14 mouse cellular contexts compared by ENCODE assay signal in genomic region chr1:40376745-40377144, GRCm38 (mm10). TPM values are rescaled to one million over a fixed set of nuclear protein-coding genes. Genes with fewer than 3 reads are reported as not detected.
DNase-seq lines count a peak whose midpoint lies in the region; ATAC-seq and TF ChIP-seq lines count a peak whose summit lies in the region.
"Had no signal": no experiment of that assay in that cellular context is flagged by ENCODE, and none has a peak within 500 bp of the region (broad histone marks: within the 10 kb centered on the region; RNA-seq: fewer than 3 reads in every experiment).

No protein-coding gene starts in this region.

- 0 out of 2 replicates have a peak, but pooled peaks have one; percentile 5 for ATAC-seq in hindbrain, postnatal 0 days
- no peak for ATAC-seq in hindbrain, embryonic 14.5 days (ENCODE audit: low FRiP score)
- ATAC-seq in neural tube, embryonic 15.5 days (ENCODE audit: low FRiP score), result no peak

- H3K4me2 ChIP-seq in hindbrain, postnatal 0 days (ENCODE audit: low read depth, low read length), result no peak overlapping the region
- H3K4me2 ChIP-seq in hindbrain, embryonic 14.5 days (replicated peaks), result no peak overlapping the region
- no peak overlapping the region for H3K4me2 ChIP-seq in neural tube, embryonic 15.5 days
- H3K4me2 ChIP-seq: heart, embryonic 15.5 days; limb, embryonic 15.5 days had no signal

- H3K36me3 ChIP-seq in hindbrain, postnatal 0 days (ENCODE audit: insufficient read depth, low read length), result no peaks in the 10 kb centered on the region
- H3K36me3 ChIP-seq in hindbrain, embryonic 14.5 days (replicated peaks; ENCODE audit: control insufficient read depth, insufficient read depth), result no peaks in the 10 kb centered on the region
- H3K36me3 ChIP-seq in thymus, adult 2 months (ENCODE audit: control insufficient read depth, insufficient read depth, low read length), result no peaks in the 10 kb centered on the region
- no peaks in the 10 kb centered on the region for H3K36me3 ChIP-seq in neural tube, embryonic 15.5 days
- H3K36me3 ChIP-seq: heart, embryonic 15.5 days; limb, embryonic 15.5 days had no signal

- whole genome bisulfite sequencing in hindbrain, postnatal 0 days, result 58% methylated on average over 7 of the region's 7 CpGs
- 57% methylated on average over 7 of the region's 7 CpGs for WGBS in hindbrain, embryonic 14.5 days
- WGBS in thymus, adult 2 months, result 73% methylated on average over 7 of the region's 7 CpGs
- WGBS in neural tube, embryonic 15.5 days, result 70% methylated on average over 7 of the region's 7 CpGs

- H3K9ac ChIP-seq in hindbrain, postnatal 0 days (replicated peaks; ENCODE audit: low read length), result no peak overlapping the region
- no peak overlapping the region for H3K9ac ChIP-seq in hindbrain, embryonic 14.5 days
- H3K9ac ChIP-seq in neural tube, embryonic 15.5 days (replicated peaks), result no peak overlapping the region
- H3K9ac ChIP-seq: heart, embryonic 15.5 days; limb, embryonic 15.5 days had no signal

- H3K4me1 ChIP-seq in hindbrain, postnatal 0 days (ENCODE audit: insufficient read depth, low read length), result no peaks in the 10 kb centered on the region
- no peaks in the 10 kb centered on the region for H3K4me1 ChIP-seq in hindbrain, embryonic 14.5 days (replicated peaks; ENCODE audit: control insufficient read depth, insufficient read depth, low read length)
- H3K4me1 ChIP-seq in thymus, adult 2 months (replicated peaks; ENCODE audit: control insufficient read depth, insufficient read depth, low read length), result peaks cover 5% of the 10 kb centered on the region
- no peaks in the 10 kb centered on the region for H3K4me1 ChIP-seq in neural tube, embryonic 15.5 days
- H3K4me1 ChIP-seq: heart, embryonic 15.5 days; limb, embryonic 15.5 days had no signal

- no peak overlapping the region for H3K27ac ChIP-seq in hindbrain, postnatal 0 days
- no peak overlapping the region for H3K27ac ChIP-seq in hindbrain, embryonic 14.5 days
- H3K27ac ChIP-seq in thymus, adult 2 months (ENCODE audit: control insufficient read depth, insufficient read depth, low read length), result no peak overlapping the region
- H3K27ac ChIP-seq in neural tube, embryonic 15.5 days (replicated peaks), result no peak overlapping the region
- H3K27ac ChIP-seq: heart, adult 2 months; heart, embryonic 15.5 days; limb, embryonic 15.5 days had no signal

- no peak for TF ChIP-seq POLR2A in thymus, adult 2 months (IDR thresholded peaks at IDR 0.05; ENCODE audit: control insufficient read depth, extremely low read depth, insufficient read depth, low read length, poor library complexity)

- peak; percentile 30 to 46 for DNase-seq in cerebellum, postnatal 14 days
- no peak for DNase-seq in cerebellum, adult 11-12 months
- peak; percentile 28 for DNase-seq in hindbrain, postnatal 0 days (ENCODE audit: low spot score)
- no peak for DNase-seq in hindbrain, embryonic 14.5 days (ENCODE audit: low spot score)
- peak; percentile 7 for DNase-seq in thymus, adult 2 months
- DNase-seq in thymus, postnatal 10 days (ENCODE audit: low spot score in 2 of 2), result no peak
- DNase-seq: heart, adult 2 months; kidney, adult 18-20 months; midbrain, embryonic 14.5 days had no signal

- H3K27me3 ChIP-seq in hindbrain, postnatal 0 days (ENCODE audit: insufficient read depth, low read length), result no peaks in the 10 kb centered on the region
- no peaks in the 10 kb centered on the region for H3K27me3 ChIP-seq in hindbrain, embryonic 14.5 days (ENCODE audit: control insufficient read depth, insufficient read depth, low read length)
- H3K27me3 ChIP-seq in thymus, adult 2 months (ENCODE audit: control insufficient read depth, insufficient read depth, low read length), result no peaks in the 10 kb centered on the region
- no peaks in the 10 kb centered on the region for H3K27me3 ChIP-seq in neural tube, embryonic 15.5 days (replicated peaks)
- H3K27me3 ChIP-seq: CH12.LX; heart, embryonic 15.5 days; limb, embryonic 15.5 days had no signal

- TF ChIP-seq CTCF in hindbrain, postnatal 0 days (IDR thresholded peaks at IDR 0.05; ENCODE audit: low read depth), result no peak
- TF ChIP-seq CTCF in thymus, adult 2 months (IDR thresholded peaks at IDR 0.05; ENCODE audit: borderline replicate concordance, control insufficient read depth, extremely low read depth, insufficient read depth, low read length, poor library complexity), result no peak

- no peaks in the 10 kb centered on the region for H3K9me3 ChIP-seq in hindbrain, postnatal 0 days (ENCODE audit: low read length)
- no peaks in the 10 kb centered on the region for H3K9me3 ChIP-seq in hindbrain, embryonic 14.5 days (ENCODE audit: control insufficient read depth, low read length)
- no peaks in the 10 kb centered on the region for H3K9me3 ChIP-seq in neural tube, embryonic 15.5 days (replicated peaks)
- H3K9me3 ChIP-seq: heart, embryonic 15.5 days; limb, embryonic 15.5 days had no signal

- no peak overlapping the region for H3K4me3 ChIP-seq in hindbrain, postnatal 0 days (ENCODE audit: low read length)
- no peak overlapping the region for H3K4me3 ChIP-seq in hindbrain, embryonic 14.5 days (replicated peaks; ENCODE audit: low read length)
- H3K4me3 ChIP-seq in thymus, adult 2 months (ENCODE audit: control insufficient read depth, insufficient read depth, low read length), result no peak overlapping the region
- no peak overlapping the region for H3K4me3 ChIP-seq in neural tube, embryonic 15.5 days (replicated peaks)
- H3K4me3 ChIP-seq: heart, adult 2 months; heart, embryonic 15.5 days; limb, embryonic 15.5 days; myocyte had no signal

RNA-seq across cellular contexts. Expression of gene Il1rl2, which starts 52.3 kb away (rescaled TPM):
- 0.42 and 1.3 TPM in 2 replicates for total RNA-seq in hindbrain, postnatal 0 days (2014; rRNA removed)
- 0.52 and 0.76 TPM in 2 replicates for polyA plus RNA-seq in hindbrain, postnatal 0 days (2015; fragmentation: Nextera tagmentation; extraction: Ambion mirVana)
- 1.0 and 1.3 TPM in 2 replicates for polyA plus RNA-seq in hindbrain, embryonic 14.5 days (2014; fragmentation: Nextera tagmentation; extraction: Ambion mirVana)
- polyA plus RNA-seq in thymus, adult 2 months (2012; rRNA removed), result 5.5 and 7.3 TPM in 2 replicates
- 0.81 and 3.1 TPM in 2 replicates for polyA plus RNA-seq in neural tube, embryonic 15.5 days (2015; fragmentation: Nextera tagmentation; extraction: Ambion mirVana)
- total RNA-seq: CH12.LX had no signal
- polyA plus RNA-seq: myocyte had no signal

RNA-seq across cellular contexts. Expression of gene Il1rl1, which starts 52.6 kb away (rescaled TPM):
- total RNA-seq in hindbrain, postnatal 0 days (2014; rRNA removed), result 0.10 TPM in 1 of 2 replicates, not detected in the other
- polyA plus RNA-seq in hindbrain, postnatal 0 days (2015; fragmentation: Nextera tagmentation; extraction: Ambion mirVana), result 0.09 TPM in 1 of 2 replicates, not detected in the other
- 0.04 and 0.11 TPM in 2 replicates for polyA plus RNA-seq in hindbrain, embryonic 14.5 days (2014; fragmentation: Nextera tagmentation; extraction: Ambion mirVana)
- 0.29 and 0.46 TPM in 2 replicates for polyA plus RNA-seq in thymus, adult 2 months (2012; rRNA removed)
- 0.04 and 0.63 TPM in 2 replicates for polyA plus RNA-seq in neural tube, embryonic 15.5 days (2015; fragmentation: Nextera tagmentation; extraction: Ambion mirVana)

Comparison
In these comparisons a context has a peak if more than half of its experiments do, and no peak if none do; other contexts are left out.
1. DNase-seq: peak in cerebellum, postnatal 14 days (2 of 2), hindbrain, postnatal 0 days (single experiment) and thymus, adult 2 months (single experiment); none in cerebellum, adult 11-12 months (single experiment), hindbrain, embryonic 14.5 days (single experiment) and thymus, postnatal 10 days (0 of 2).